Mouse (Mus musculus): ENCODE measurements around the gene D630036H23Rik. TPM values are rescaled to one million over a fixed set of nuclear protein-coding genes. Genes with fewer than 3 reads are reported as not detected.

Gene D630036H23Rik
- polyA plus RNA-seq, 1 experiment from 2014 or later = 2.2 TPM

DNA sequence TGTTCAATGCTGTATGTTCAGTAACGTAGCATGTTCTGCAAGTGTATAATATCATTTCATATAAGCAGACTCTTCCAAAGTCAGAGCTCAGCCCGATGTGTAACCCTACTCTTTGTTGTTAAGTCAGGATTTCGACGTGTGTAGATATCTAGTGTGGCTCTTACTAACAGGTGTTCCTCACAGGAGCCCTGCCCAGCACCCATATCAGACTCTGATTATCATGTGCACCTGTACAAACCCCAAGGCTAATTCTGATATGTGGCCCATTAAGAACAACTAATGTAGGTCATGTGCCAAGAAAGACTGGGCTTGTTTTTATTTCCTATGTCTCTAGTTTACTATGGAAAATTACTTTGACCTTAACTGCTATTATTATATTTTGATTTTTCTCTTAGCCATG lies 18.0 kb downstream of the D630036H23Rik start:
- no peak overlapping the region for H3K4me2 ChIP-seq

GRCm38 (mm10) chr12:36360693-36361092 lies 21.3 kb downstream of the D630036H23Rik start:
- no peak overlapping the region for H3K27ac ChIP-seq
- no peak overlapping the region for H3K4me3 ChIP-seq
- no peak overlapping the region for H3K4me2 ChIP-seq
- no peaks in the 10 kb centered on the region for H3K9me3 ChIP-seq
- no peaks in the 10 kb centered on the region for H3K36me3 ChIP-seq
- H3K4me1 ChIP-seq = no peaks in the 10 kb centered on the region
- no peaks in the 10 kb centered on the region for H3K27me3 ChIP-seq
- no peak for ATAC-seq (ENCODE audit: insufficient number of reproducible peaks, low FRiP score, low TSS enrichment, low read depth)
- no peak overlapping the region for H3K9ac ChIP-seq
- 90% methylated on average over 5 of the region's 5 CpGs for WGBS

More for the DNA sequence above, 18.0 kb downstream of the D630036H23Rik start:
- no peak overlapping the region for H3K27ac ChIP-seq
- H3K36me3 ChIP-seq = no peaks in the 10 kb centered on the region
- WGBS = 84% methylated on average over 4 of the region's 4 CpGs
- H3K9ac ChIP-seq = no peak overlapping the region
- no peak for ATAC-seq (ENCODE audit: insufficient number of reproducible peaks, low FRiP score, low TSS enrichment, low read depth)
- H3K27me3 ChIP-seq = no peaks in the 10 kb centered on the region
- no peaks in the 10 kb centered on the region for H3K9me3 ChIP-seq
- H3K4me3 ChIP-seq = no peak overlapping the region
- no peaks in the 10 kb centered on the region for H3K4me1 ChIP-seq

- WGBS = 73% methylated on average over 3 of the region's 3 CpGs
- no peak overlapping the region for H3K9ac ChIP-seq
- ATAC-seq (ENCODE audit: insufficient number of reproducible peaks, low FRiP score, low TSS enrichment, low read depth) = no peak
- no peak overlapping the region for H3K4me2 ChIP-seq
- no peaks in the 10 kb centered on the region for H3K4me1 ChIP-seq
- no peaks in the 10 kb centered on the region for H3K36me3 ChIP-seq
- no peak overlapping the region for H3K27ac ChIP-seq
- no peaks in the 10 kb centered on the region for H3K9me3 ChIP-seq
- H3K27me3 ChIP-seq = no peaks in the 10 kb centered on the region
- H3K4me3 ChIP-seq = no peak overlapping the region
Measured at GRCm38 (mm10) chr12:36360064-36360463, 21.9 kb downstream of the D630036H23Rik start.

GRCm38 (mm10) chr12:36344131-36344530 lies 37.9 kb downstream of the D630036H23Rik start:
- Histone ChIP-seq H3K9me3 (no peaks in the 10 kb centered on the region), H3K27me3 (no peaks in the 10 kb centered on the region), H3K36me3 (no peaks in the 10 kb centered on the region), H3K4me1 (no peaks in the 10 kb centered on the region), H3K4me3 (no peak overlapping the region), H3K9ac (no peak overlapping the region), H3K4me2 (no peak overlapping the region), H3K27ac (no peak overlapping the region)
- ATAC-seq (ENCODE audit: insufficient number of reproducible peaks, low FRiP score, low TSS enrichment, low read depth) = no peak
- 66% methylated on average over 4 of the region's 4 CpGs for WGBS

GRCm38 (mm10) chr12:36333837-36334281 lies 48.1 kb downstream of the D630036H23Rik start:
- H3K27me3 ChIP-seq = no peaks in the 10 kb centered on the region
- peaks cover 4% of the 10 kb centered on the region; the same call in 1 of the 2 replicates for H3K4me1 ChIP-seq
- H3K36me3 ChIP-seq = no peaks in the 10 kb centered on the region
- H3K9me3 ChIP-seq = no peaks in the 10 kb centered on the region
- ATAC-seq (ENCODE audit: insufficient number of reproducible peaks, low FRiP score, low TSS enrichment, low read depth) = no peak
- H3K4me3 ChIP-seq = no peak overlapping the region
- H3K27ac ChIP-seq = no peak overlapping the region
- H3K9ac ChIP-seq = no peak overlapping the region
- no peak overlapping the region for H3K4me2 ChIP-seq
- WGBS = 58% methylated on average over 9 of the region's 9 CpGs

DNA sequence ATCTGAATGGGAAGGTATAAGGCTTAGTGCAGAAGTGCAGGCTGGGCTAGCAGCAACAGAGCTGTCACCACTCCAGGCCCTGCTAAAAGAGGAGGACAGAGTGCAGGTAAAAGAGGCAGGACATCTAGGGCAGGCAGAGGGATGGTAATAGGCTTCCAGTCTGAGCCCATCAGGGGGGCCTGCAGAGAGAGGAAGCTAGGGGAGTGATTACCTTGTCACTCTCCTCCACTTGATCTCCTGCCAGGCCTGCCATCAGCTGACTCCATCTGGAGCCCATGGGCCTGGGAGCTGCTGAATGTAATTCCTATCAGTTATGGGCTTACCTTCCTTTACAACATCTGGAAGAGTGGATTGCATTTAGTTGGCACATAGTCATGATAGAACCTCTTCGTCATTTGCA lies 49.3 kb downstream of the D630036H23Rik start:
- no peak overlapping the region for H3K4me2 ChIP-seq
- ATAC-seq (ENCODE audit: insufficient number of reproducible peaks, low FRiP score, low TSS enrichment, low read depth) = no peak
- no peak overlapping the region for H3K9ac ChIP-seq
- no peak overlapping the region for H3K27ac ChIP-seq
- H3K36me3 ChIP-seq = no peaks in the 10 kb centered on the region
- H3K9me3 ChIP-seq = no peaks in the 10 kb centered on the region
- H3K4me1 ChIP-seq = peaks cover 4% of the 10 kb centered on the region; the same call in 1 of the 2 replicates
- no peak overlapping the region for H3K4me3 ChIP-seq
- no peaks in the 10 kb centered on the region for H3K27me3 ChIP-seq
- WGBS = 68% methylated on average over 1 of the region's 1 CpGs

Other genes with a start within 250 kb of the D630036H23Rik start
- 33.2 and 33.9 TPM in 2 replicates for gene Ankmy2, start 225.1 kb downstream of the D630036H23Rik start, polyA plus RNA-seq (2015; fragmentation: Nextera tagmentation; extraction: Ambion mirVana)
- 165 and 177 TPM in 2 replicates for gene Bzw2, start 224.1 kb downstream of the D630036H23Rik start, polyA plus RNA-seq (2015; fragmentation: Nextera tagmentation; extraction: Ambion mirVana)
- not detected in 2 replicates for gene Lrrc72, start 128.8 kb downstream of the D630036H23Rik start, polyA plus RNA-seq (2015; fragmentation: Nextera tagmentation; extraction: Ambion mirVana)
- 60.4 and 69.4 TPM in 2 replicates for gene Sostdc1, start 68.0 kb downstream of the D630036H23Rik start, polyA plus RNA-seq (2015; fragmentation: Nextera tagmentation; extraction: Ambion mirVana)
- 9.0 and 9.2 TPM in 2 replicates for gene Ispd, start 731 bp downstream of the D630036H23Rik start, polyA plus RNA-seq (2015; fragmentation: Nextera tagmentation; extraction: Ambion mirVana)